Mouse (Mus musculus) adrenal gland, postnatal 14 days (tissue): ENCODE measurements around the gene Itga1. TPM values are rescaled to one million over a fixed set of nuclear protein-coding genes. Genes with fewer than 3 reads are reported as not detected.

Experiments used
- total RNA-seq: library from RNA; stranded (reverse); gene quantifications from 2 replicates; pipeline ENCODE4 v1.2.3, GENCODE M21; 2021

Itga1 gene
- total RNA-seq, 1 experiment from 2014 or later: 49.7 TPM

Other genes with a start within 250 kb of the Itga1 start
- 3.9 and 4.4 TPM in 2 replicates for gene Itga2, start 169.9 kb downstream of the Itga1 start, total RNA-seq
- 22.6 and 29.8 TPM in 2 replicates for gene Pelo, start 11.8 kb downstream of the Itga1 start, total RNA-seq
- 7.0 and 14.0 TPM in 2 replicates for gene Gm49395, start within 50 bp of the Itga1 start, total RNA-seq